8 mouse cellular contexts compared by ENCODE assay signal in genomic region chr17:3114720-3115379, GRCm38 (mm10). TPM values are rescaled to one million over a fixed set of nuclear protein-coding genes. Genes with fewer than 3 reads are reported as not detected.
DNase-seq lines count a peak whose midpoint lies in the region; ATAC-seq lines count a peak whose summit lies in the region.

Gene Scaf8, plus strand, starts transcription at chr17:3114972.

- H3K27ac ChIP-seq in hindbrain, embryonic 15.5 days (replicated peaks), result peak within 1 kb of the TSS; percentile 99
- peak within 1 kb of the TSS; percentile 66 for H3K27ac ChIP-seq in macrophage

- no peaks in the 10 kb centered on the region for H3K36me3 ChIP-seq in hindbrain, embryonic 15.5 days
- H3K36me3 ChIP-seq in macrophage (ENCODE audit: inconsistent target), result no peaks in the 10 kb centered on the region

- under 1% methylated on average over 71 of the region's 91 CpGs for WGBS in hindbrain, embryonic 15.5 days
- under 1% methylated on average over 80 of the region's 91 CpGs for WGBS in macrophage (ENCODE audit: missing documents)

- H3K79me2 ChIP-seq in macrophage (ENCODE audit: inconsistent target), result peaks cover 55% of the 10 kb centered on the region

- peak; percentile 93 for ATAC-seq in hindbrain, embryonic 15.5 days (ENCODE audit: low FRiP score, low read depth)

- DNase-seq in R1 (ENCODE audit: low read depth, low spot score), result peak; percentile 87
- peak; percentile 96 for DNase-seq in cerebellum, postnatal 25 days
- DNase-seq in frontal cortex, postnatal 36 days (ENCODE audit: low spot score in 2 of 2), result peak; percentile 91 to 94
- peak; percentile 91 to 96 for DNase-seq in left cerebral cortex, adult 18-20 months (ENCODE audit: low spot score in 2 of 2)
- DNase-seq in right cerebral cortex, adult 18-20 months, result peak; percentile 94
- peak; percentile 64 for DNase-seq in urinary bladder, postnatal 10 days (ENCODE audit: low spot score)

- peak within 1 kb of the TSS; percentile 97 for H3K9ac ChIP-seq in hindbrain, embryonic 15.5 days

- H3K4me2 ChIP-seq in hindbrain, embryonic 15.5 days, result peak within 1 kb of the TSS; percentile 76

- no peaks in the 10 kb centered on the region for H3K27me3 ChIP-seq in hindbrain, embryonic 15.5 days

- H3K4me3 ChIP-seq in hindbrain, embryonic 15.5 days, result peak within 1 kb of the TSS; percentile 99
- peak within 1 kb of the TSS; percentile 75 for H3K4me3 ChIP-seq in macrophage (ENCODE audit: inconsistent target)

- H3K9me3 ChIP-seq in hindbrain, embryonic 15.5 days, result no peaks in the 10 kb centered on the region

- peaks cover 42% of the 10 kb centered on the region for H3K4me1 ChIP-seq in hindbrain, embryonic 15.5 days (replicated peaks)

RNA-seq across cellular contexts. Expression of gene Scaf8, which starts in this region (rescaled TPM):
- polyA plus RNA-seq in hindbrain, embryonic 15.5 days (2015; fragmentation: Nextera tagmentation; extraction: Ambion mirVana), result 15.6 and 17.1 TPM in 2 replicates
- 10 to 100 TPM; 54.9 to 57.5 TPM for total RNA-seq in left cerebral cortex, adult 18-20 months (2021)
- total RNA-seq in macrophage (2018; cell fraction: chromatin; rRNA removed), result 100 to 1,000 TPM in 13 of 26 experiments, 10 to 100 TPM in 13; 47.1 to 130 (median 101) TPM
- total RNA-seq in macrophage (2018; cell fraction: cytosol; rRNA removed), result 10 to 100 TPM; 17.4 to 30.4 (median 24.6) TPM
- 10 to 100 TPM; 32.3 to 96.0 (median 60.7) TPM for total RNA-seq in macrophage (2018; cell fraction: nucleus; rRNA removed)
- 18.3 to 24.5 TPM (median 22.6 TPM) in 3 replicates for polyA plus RNA-seq in macrophage (2018)

Comparison
In these comparisons a context has a peak if more than half of its experiments do, and no peak if none do; other contexts are left out.
1. Peak in every context shown above with its lines: DNase-seq, ATAC-seq, H3K4me3 ChIP-seq and H3K27ac ChIP-seq.